Mouse (Mus musculus): ENCODE measurements around the gene Ttc23l. TPM values are rescaled to one million over a fixed set of nuclear protein-coding genes. Genes with fewer than 3 reads are reported as not detected.
"Not testable (repeated sequence)": the region's sequence is repeated elsewhere in the genome, so short reads cannot be mapped to it uniquely, and the experiment has no call there.

The Ttc23l gene
- polyA plus RNA-seq, 1 experiment from 2014 or later = not detected

DNA sequence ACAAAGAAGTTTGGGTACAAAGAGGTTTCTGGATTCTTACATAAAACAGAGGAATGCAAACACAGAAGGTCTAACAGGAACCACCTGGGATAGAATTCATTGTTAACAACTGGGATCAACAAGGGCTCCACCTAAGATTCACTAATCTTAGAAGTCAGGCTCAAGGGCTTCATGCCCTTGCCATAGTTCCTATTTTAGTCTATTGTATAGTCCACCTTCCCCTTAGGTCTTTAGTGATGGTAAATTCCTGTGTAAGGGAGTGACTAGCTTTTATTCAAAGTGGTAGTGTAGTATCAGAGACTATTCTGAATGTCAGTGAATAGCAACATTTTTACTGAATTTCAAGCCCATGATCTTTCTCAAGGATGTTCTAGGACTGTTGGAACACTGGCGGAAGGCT is 61.8 kb downstream of the Ttc23l start:
- not testable (repeated sequence) for H3K4me1 ChIP-seq (ENCODE audit: control insufficient read depth, insufficient read depth, low read length); H3K27ac ChIP-seq (ENCODE audit: low read depth, low read length); H3K9ac ChIP-seq (replicated peaks; ENCODE audit: low read depth, low read length); H3K27me3 ChIP-seq (ENCODE audit: control insufficient read depth, insufficient read depth, low read length); H3K4me3 ChIP-seq (ENCODE audit: low read depth, low read length); H3K4me2 ChIP-seq (ENCODE audit: low read depth, low read length); H3K9me3 ChIP-seq (ENCODE audit: control insufficient read depth, low read length); ATAC-seq (ENCODE audit: low read depth)
- WGBS = 98% methylated on average over 1 of the region's 1 CpGs
- peaks cover 11% of the 10 kb centered on the region for H3K36me3 ChIP-seq (ENCODE audit: control insufficient read depth, insufficient read depth, low read length)

- Histone ChIP-seq H3K4me2 (ENCODE audit: low read depth, low read length) (no peak overlapping the region), H3K27ac (ENCODE audit: low read depth, low read length) (no peak overlapping the region), H3K27me3 (ENCODE audit: control insufficient read depth, insufficient read depth, low read length) (no peaks in the 10 kb centered on the region), H3K9ac (replicated peaks; ENCODE audit: low read depth, low read length) (no peak overlapping the region), H3K4me3 (ENCODE audit: low read depth, low read length) (no peak overlapping the region), H3K36me3 (ENCODE audit: control insufficient read depth, insufficient read depth, low read length) (peaks cover 14% of the 10 kb centered on the region), H3K4me1 (ENCODE audit: control insufficient read depth, insufficient read depth, low read length) (no peaks in the 10 kb centered on the region), H3K9me3 (ENCODE audit: control insufficient read depth, low read length) (no peaks in the 10 kb centered on the region)
- ATAC-seq (ENCODE audit: low read depth) = no peak
- WGBS = 94% methylated on average over 11 of the region's 11 CpGs
These were observed 62.5 kb downstream of the Ttc23l start for GRCm38 (mm10) chr15:10495944-10496343.

DNA sequence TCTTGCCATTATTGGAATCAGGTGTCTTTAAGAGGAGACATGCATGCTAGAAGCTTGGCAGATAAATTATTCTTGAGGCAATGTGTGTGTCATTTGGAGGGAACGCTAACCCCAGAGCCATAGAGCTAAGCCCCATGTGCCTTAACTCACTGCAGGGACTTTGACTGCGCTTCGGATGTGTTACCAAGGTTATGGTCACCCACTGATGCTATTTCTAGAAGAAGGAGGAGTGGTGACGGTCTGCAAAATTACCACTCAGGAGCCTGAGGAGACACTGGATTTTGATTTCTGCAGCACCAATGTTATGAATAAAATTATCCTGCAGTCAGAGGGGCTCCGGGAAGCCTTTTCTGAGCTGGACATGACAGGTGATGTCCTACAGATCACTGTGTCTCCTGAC is 68.4 kb downstream of the Ttc23l start:
- Histone ChIP-seq H3K27me3 (ENCODE audit: control insufficient read depth, insufficient read depth, low read length) (no peaks in the 10 kb centered on the region), H3K4me1 (ENCODE audit: control insufficient read depth, insufficient read depth, low read length) (peaks cover 8% of the 10 kb centered on the region), H3K4me2 (ENCODE audit: low read depth, low read length) (no peak overlapping the region), H3K9ac (replicated peaks; ENCODE audit: low read depth, low read length) (no peak overlapping the region), H3K27ac (ENCODE audit: low read depth, low read length) (no peak overlapping the region), H3K4me3 (ENCODE audit: low read depth, low read length) (no peak overlapping the region), H3K9me3 (ENCODE audit: control insufficient read depth, low read length) (no peaks in the 10 kb centered on the region), H3K36me3 (ENCODE audit: control insufficient read depth, insufficient read depth, low read length) (peaks cover 14% of the 10 kb centered on the region)
- 90% methylated on average over 5 of the region's 5 CpGs for whole genome bisulfite sequencing
- no peak for ATAC-seq (ENCODE audit: low read depth)

GRCm38 (mm10) chr15:10487246-10487645 is 71.2 kb downstream of the Ttc23l start:
- Histone ChIP-seq H3K27me3 (ENCODE audit: control insufficient read depth, insufficient read depth, low read length) (no peaks in the 10 kb centered on the region), H3K9ac (replicated peaks; ENCODE audit: low read depth, low read length) (no peak overlapping the region), H3K4me3 (ENCODE audit: low read depth, low read length) (no peak overlapping the region), H3K36me3 (ENCODE audit: control insufficient read depth, insufficient read depth, low read length) (peaks cover 9% of the 10 kb centered on the region), H3K4me1 (ENCODE audit: control insufficient read depth, insufficient read depth, low read length) (peaks cover 13% of the 10 kb centered on the region), H3K27ac (ENCODE audit: low read depth, low read length) (no peak overlapping the region), H3K4me2 (ENCODE audit: low read depth, low read length) (peak overlapping the region; percentile 83), H3K9me3 (ENCODE audit: control insufficient read depth, low read length) (no peaks in the 10 kb centered on the region)
- no peak for ATAC-seq (ENCODE audit: low read depth)
- 79% methylated on average over 2 of the region's 2 CpGs for WGBS

- 1% methylated on average over 18 of the region's 18 CpGs for WGBS
These were observed 72.1 kb downstream of the Ttc23l start for GRCm38 (mm10) chr15:10486365-10486839.

GRCm38 (mm10) chr15:10485484-10486364 is 72.7 kb downstream of the Ttc23l start, which contains the start of the genes Brix1 and Rad1:
Gene Brix1, minus strand, starts transcription at chr15:10485947.
Gene Rad1, plus strand, starts transcription at chr15:10486018.
- no peaks in the 10 kb centered on the region for H3K27me3 ChIP-seq (ENCODE audit: control insufficient read depth, insufficient read depth, low read length)
- peak within 1 kb of the TSS; percentile 80 for H3K27ac ChIP-seq (ENCODE audit: low read depth, low read length)
- under 1% methylated on average over 58 of the region's 58 CpGs for WGBS
- ATAC-seq (ENCODE audit: low read depth) = peak; percentile 100
- peak within 1 kb of the TSS; percentile 76 for H3K4me3 ChIP-seq (ENCODE audit: low read depth, low read length)
- H3K9me3 ChIP-seq (ENCODE audit: control insufficient read depth, low read length) = no peaks in the 10 kb centered on the region
- H3K9ac ChIP-seq (replicated peaks; ENCODE audit: low read depth, low read length) = peak within 1 kb of the TSS; percentile 83
- H3K4me1 ChIP-seq (ENCODE audit: control insufficient read depth, insufficient read depth, low read length) = peaks cover 13% of the 10 kb centered on the region
- H3K4me2 ChIP-seq (ENCODE audit: low read depth, low read length) = peak within 1 kb of the TSS; percentile 83
- H3K36me3 ChIP-seq (ENCODE audit: control insufficient read depth, insufficient read depth, low read length) = peaks cover 8% of the 10 kb centered on the region; the same call in 1 of the 2 replicates

More at GRCm38 (mm10) chr15:10486365-10486839, 72.1 kb downstream of the Ttc23l start:
- Histone ChIP-seq H3K36me3 (ENCODE audit: control insufficient read depth, insufficient read depth, low read length) (peaks cover 9% of the 10 kb centered on the region; the same call in 1 of the 2 replicates), H3K4me3 (ENCODE audit: low read depth, low read length) (peak overlapping the region; percentile 76), H3K9me3 (ENCODE audit: control insufficient read depth, low read length) (no peaks in the 10 kb centered on the region), H3K27me3 (ENCODE audit: control insufficient read depth, insufficient read depth, low read length) (no peaks in the 10 kb centered on the region), H3K27ac (ENCODE audit: low read depth, low read length) (peak overlapping the region; percentile 80), H3K9ac (replicated peaks; ENCODE audit: low read depth, low read length) (peak overlapping the region; percentile 83), H3K4me1 (ENCODE audit: control insufficient read depth, insufficient read depth, low read length) (peaks cover 13% of the 10 kb centered on the region), H3K4me2 (ENCODE audit: low read depth, low read length) (peak overlapping the region; percentile 83)
- peak; percentile 68 for ATAC-seq (ENCODE audit: low read depth)

DNA sequence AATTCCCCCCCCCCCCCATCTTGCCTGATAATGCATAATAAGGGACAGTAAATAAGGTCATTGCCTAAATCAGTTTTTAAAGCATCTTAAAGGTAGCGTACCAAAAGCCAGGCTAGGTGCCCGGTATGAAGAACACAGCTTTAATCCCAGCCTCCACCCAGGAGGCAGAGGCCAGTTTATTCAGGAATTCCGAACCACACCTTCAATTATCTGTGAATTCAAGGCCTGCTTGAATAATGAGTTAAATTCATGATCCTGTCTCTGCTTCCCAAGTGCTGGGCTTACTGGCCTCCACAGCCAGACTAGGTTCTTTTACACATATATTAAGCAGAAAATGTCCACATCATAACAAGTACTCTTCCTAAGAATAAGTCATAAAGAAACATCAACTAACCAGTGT is 87.5 kb downstream of the Ttc23l start:
- H3K4me3 ChIP-seq (ENCODE audit: low read depth, low read length) = peak overlapping the region; percentile 91
- no peaks in the 10 kb centered on the region for H3K9me3 ChIP-seq (ENCODE audit: control insufficient read depth, low read length)
- peaks cover 9% of the 10 kb centered on the region; the same call in 1 of the 2 replicates for H3K36me3 ChIP-seq (ENCODE audit: control insufficient read depth, insufficient read depth, low read length)
- H3K9ac ChIP-seq (replicated peaks; ENCODE audit: low read depth, low read length) = no peak overlapping the region
- peak overlapping the region; percentile 86 for H3K4me2 ChIP-seq (ENCODE audit: low read depth, low read length)
- peaks cover 4% of the 10 kb centered on the region; the same call in 1 of the 2 replicates for H3K27me3 ChIP-seq (ENCODE audit: control insufficient read depth, insufficient read depth, low read length)
- 12% methylated on average over 3 of the region's 3 CpGs for WGBS
- H3K4me1 ChIP-seq (ENCODE audit: control insufficient read depth, insufficient read depth, low read length) = peaks cover 10% of the 10 kb centered on the region
- H3K27ac ChIP-seq (ENCODE audit: low read depth, low read length) = no peak overlapping the region
- peak; percentile 32 for ATAC-seq (ENCODE audit: low read depth)

- Histone ChIP-seq H3K4me2 (ENCODE audit: low read depth, low read length) (peak within 1 kb of the TSS; percentile 86), H3K4me1 (ENCODE audit: control insufficient read depth, insufficient read depth, low read length) (peaks cover 10% of the 10 kb centered on the region), H3K27ac (ENCODE audit: low read depth, low read length) (peak within 1 kb of the TSS; percentile 82), H3K36me3 (ENCODE audit: control insufficient read depth, insufficient read depth, low read length) (0 out of 2 replicates have a peak, but pooled peaks cover 3% of the 10 kb centered on the region), H3K9me3 (ENCODE audit: control insufficient read depth, low read length) (no peaks in the 10 kb centered on the region), H3K4me3 (ENCODE audit: low read depth, low read length) (peak within 1 kb of the TSS; percentile 91), H3K27me3 (ENCODE audit: control insufficient read depth, insufficient read depth, low read length) (peaks cover 4% of the 10 kb centered on the region; the same call in 1 of the 2 replicates), H3K9ac (replicated peaks; ENCODE audit: low read depth, low read length) (peak within 1 kb of the TSS; percentile 88)
- WGBS = under 1% methylated on average over 21 of the region's 87 CpGs
- ATAC-seq (ENCODE audit: low read depth) = peak; percentile 96
These were observed 88.2 kb downstream of the Ttc23l start, which contains the start of gene Dnajc21 for GRCm38 (mm10) chr15:10470151-10470831. Gene Dnajc21, minus strand, starts transcription at chr15:10470516.

Data from neural tube, embryonic 14.5 days (tissue).